Comparison of ENCODE assay signal across 8 mouse cellular contexts in genomic region chr9:21963417-21963816, GRCm38 (mm10). TPM values are rescaled to one million over a fixed set of nuclear protein-coding genes. Genes with fewer than 3 reads are reported as not detected.
DNase-seq lines count a peak whose midpoint lies in the region; ATAC-seq and TF ChIP-seq lines count a peak whose summit lies in the region.

Gene Epor, minus strand, starts transcription at chr9:21963506.

- peak in 1 of 2 experiments; percentile 32 for DNase-seq in cerebellum, adult 2 months
- DNase-seq in cerebellum, postnatal 36 days = no peak
- peak; percentile 48 for DNase-seq in embryo, embryonic 9.5 days (ENCODE audit: extremely low spot score)
- DNase-seq in kidney, postnatal 14 days = peak; percentile 71
- DNase-seq in ovary, postnatal 14 days (ENCODE audit: low spot score) = no peak

- peaks cover 12% of the 10 kb centered on the region for H3K4me1 ChIP-seq in cerebellum, adult 2 months (ENCODE audit: control insufficient read depth, insufficient read depth, low read length)
- peaks cover 24% of the 10 kb centered on the region for H3K4me1 ChIP-seq in heart, embryonic 11.5 days (ENCODE audit: control insufficient read depth, insufficient read depth, low read length)
- peaks cover 76% of the 10 kb centered on the region for H3K4me1 ChIP-seq in megakaryocyte, embryonic 14.5 days
- peaks cover 26% of the 10 kb centered on the region for H3K4me1 ChIP-seq in stomach, embryonic 15.5 days

- H3K9ac ChIP-seq in heart, embryonic 11.5 days (ENCODE audit: low read depth, low read length) = peak within 1 kb of the TSS; percentile 71
- H3K9ac ChIP-seq in stomach, embryonic 15.5 days = peak within 1 kb of the TSS; percentile 19; the same call in 1 of the 2 replicates

- peak within 1 kb of the TSS; percentile 94 for H3K4me2 ChIP-seq in heart, embryonic 11.5 days
- H3K4me2 ChIP-seq in stomach, embryonic 15.5 days = peak within 1 kb of the TSS; percentile 96

- 28% methylated on average over 8 of the region's 8 CpGs for WGBS in cerebellum, adult 2 months
- WGBS in heart, embryonic 11.5 days (ENCODE audit: insufficient replicate concordance) = 12% methylated on average over 8 of the region's 8 CpGs
- WGBS in stomach, embryonic 15.5 days = 13% methylated on average over 8 of the region's 8 CpGs

- no peaks in the 10 kb centered on the region; the same call in 1 of the 2 replicates for H3K36me3 ChIP-seq in heart, embryonic 11.5 days (ENCODE audit: control insufficient read depth, insufficient read depth, low read length)
- peaks cover 34% of the 10 kb centered on the region for H3K36me3 ChIP-seq in megakaryocyte, embryonic 14.5 days (replicated peaks; ENCODE audit: low read length)
- no peaks in the 10 kb centered on the region for H3K36me3 ChIP-seq in stomach, embryonic 15.5 days

- H3K9me3 ChIP-seq in heart, embryonic 11.5 days (replicated peaks; ENCODE audit: control insufficient read depth, low read length) = no peaks in the 10 kb centered on the region
- no peaks in the 10 kb centered on the region for H3K9me3 ChIP-seq in megakaryocyte, embryonic 14.5 days
- H3K9me3 ChIP-seq in stomach, embryonic 15.5 days = no peaks in the 10 kb centered on the region

- H3K4me3 ChIP-seq in cerebellum, adult 2 months (replicated peaks; ENCODE audit: insufficient read depth, low read depth, low read length) = peak within 1 kb of the TSS; percentile 50
- H3K4me3 ChIP-seq in heart, embryonic 11.5 days (ENCODE audit: low read depth, low read length) = peak within 1 kb of the TSS; percentile 57
- peak within 1 kb of the TSS; percentile 96 for H3K4me3 ChIP-seq in megakaryocyte, embryonic 14.5 days (replicated peaks)
- peak within 1 kb of the TSS; percentile 46 for H3K4me3 ChIP-seq in stomach, embryonic 15.5 days (replicated peaks)

- peak within 1 kb of the TSS; percentile 17; the same call in 1 of the 2 replicates for H3K27ac ChIP-seq in cerebellum, adult 2 months (ENCODE audit: insufficient read depth, low read length)
- peak within 1 kb of the TSS; percentile 74 for H3K27ac ChIP-seq in heart, embryonic 11.5 days (ENCODE audit: low read depth, low read length)
- no peak within 1 kb of the TSS for H3K27ac ChIP-seq in stomach, embryonic 15.5 days

- no peak for TF ChIP-seq CTCF in cerebellum, adult 2 months (IDR thresholded peaks at IDR 0.05; ENCODE audit: borderline replicate concordance, insufficient read depth, low read depth, low read length)

- ATAC-seq in heart, embryonic 11.5 days (replicated peaks; ENCODE audit: insufficient number of reproducible peaks, low FRiP score, low TSS enrichment) = peak; percentile 83
- peak; percentile 54; the same call in 1 of the 2 replicates for ATAC-seq in stomach, embryonic 15.5 days (ENCODE audit: insufficient read depth, low FRiP score, low read depth)

- no peaks in the 10 kb centered on the region for H3K27me3 ChIP-seq in cerebellum, adult 2 months (ENCODE audit: control insufficient read depth, insufficient read depth, low read length)
- H3K27me3 ChIP-seq in heart, embryonic 11.5 days (ENCODE audit: control insufficient read depth, insufficient read depth, low read length) = peaks cover 21% of the 10 kb centered on the region
- H3K27me3 ChIP-seq in megakaryocyte, embryonic 14.5 days (replicated peaks) = peaks cover 10% of the 10 kb centered on the region
- peaks cover 15% of the 10 kb centered on the region for H3K27me3 ChIP-seq in stomach, embryonic 15.5 days (replicated peaks)

- no peak for TF ChIP-seq POLR2A in cerebellum, adult 2 months (IDR thresholded peaks at IDR 0.05; ENCODE audit: borderline replicate concordance, insufficient read depth, low read length)

RNA-seq across cellular contexts. Expression of gene Epor, which starts in this region (rescaled TPM):
- polyA plus RNA-seq in cerebellum, adult 2 months (2012; rRNA removed) = 9.2 and 10.4 TPM in 2 replicates
- 15.4 and 22.8 TPM in 2 replicates for polyA plus RNA-seq in heart, embryonic 11.5 days (2014; fragmentation: Nextera tagmentation; extraction: Ambion mirVana)
- polyA plus RNA-seq in megakaryocyte, embryonic 14.5 days (2012; ENCODE audit: insufficient read depth, low replicate concordance) = 171 and 223 TPM in 2 replicates
- polyA plus RNA-seq in stomach, embryonic 15.5 days (2015; fragmentation: Nextera tagmentation; extraction: Ambion mirVana) = 8.5 and 14.7 TPM in 2 replicates

Comparison
In these comparisons a context has a peak if more than half of its experiments do, and no peak if none do; other contexts are left out.
1. DNase-seq: peak in embryo, embryonic 9.5 days (single experiment) and kidney, postnatal 14 days (single experiment); none in cerebellum, postnatal 36 days (0 of 2) and ovary, postnatal 14 days (single experiment).
2. H3K4me3 ChIP-seq: peak in every context shown above with its lines; median percentile 96 in megakaryocyte, embryonic 14.5 days; 57 in heart, embryonic 11.5 days; 50 in cerebellum, adult 2 months; 46 in stomach, embryonic 15.5 days.